Mouse (Mus musculus): ENCODE results near the gene Lpp. TPM values are rescaled to one million over a fixed set of nuclear protein-coding genes. Genes with fewer than 3 reads are reported as not detected.

Gene Lpp
- total and polyA plus RNA-seq, 2 experiments from 2014 or later: 8.4 to 13.1 TPM

GRCm38 (mm10) chr16:24704215-24704614 lies 310.9 kb downstream of the Lpp start:
- 90% methylated on average over 3 of the region's 3 CpGs for WGBS
- no peak for TF ChIP-seq CTCF (IDR thresholded peaks at IDR 0.05; ENCODE audit: low read depth)

GRCm38 (mm10) chr16:24723641-24724040 lies 330.3 kb downstream of the Lpp start:
- Histone ChIP-seq H3K9me3 (ENCODE audit: low read length) (no peaks in the 10 kb centered on the region), H3K4me3 (ENCODE audit: low read length) (no peak overlapping the region), H3K27me3 (ENCODE audit: insufficient read depth, low read length) (no peaks in the 10 kb centered on the region), H3K36me3 (ENCODE audit: insufficient read depth, low read length) (no peaks in the 10 kb centered on the region), H3K9ac (replicated peaks; ENCODE audit: low read length) (no peak overlapping the region), H3K27ac (no peak overlapping the region), H3K4me1 (ENCODE audit: insufficient read depth, low read length) (no peaks in the 10 kb centered on the region), H3K4me2 (ENCODE audit: low read depth, low read length) (no peak overlapping the region)
- no peak for ATAC-seq
- no peak for DNase-seq (ENCODE audit: low spot score)
- no peak for TF ChIP-seq CTCF (IDR thresholded peaks at IDR 0.05; ENCODE audit: low read depth)
- WGBS: 80% methylated on average over 4 of the region's 4 CpGs

More at GRCm38 (mm10) chr16:24704215-24704614, 310.9 kb downstream of the Lpp start:
- Histone ChIP-seq H3K27me3 (ENCODE audit: insufficient read depth, low read length) (no peaks in the 10 kb centered on the region), H3K36me3 (ENCODE audit: insufficient read depth, low read length) (no peaks in the 10 kb centered on the region), H3K4me1 (ENCODE audit: insufficient read depth, low read length) (no peaks in the 10 kb centered on the region), H3K4me2 (ENCODE audit: low read depth, low read length) (no peak overlapping the region), H3K27ac (no peak overlapping the region), H3K9ac (replicated peaks; ENCODE audit: low read length) (no peak overlapping the region), H3K9me3 (ENCODE audit: low read length) (no peaks in the 10 kb centered on the region), H3K4me3 (ENCODE audit: low read length) (no peak overlapping the region)
- ATAC-seq: no peak
- DNase-seq (ENCODE audit: low spot score): no peak

GRCm38 (mm10) chr16:24732751-24733150 lies 339.4 kb downstream of the Lpp start:
- DNase-seq (ENCODE audit: low spot score) (no peak), ATAC-seq (no peak)
- Histone ChIP-seq H3K9ac (replicated peaks; ENCODE audit: low read length) (no peak overlapping the region), H3K27me3 (ENCODE audit: insufficient read depth, low read length) (no peaks in the 10 kb centered on the region), H3K4me1 (ENCODE audit: insufficient read depth, low read length) (no peaks in the 10 kb centered on the region), H3K4me3 (ENCODE audit: low read length) (no peak overlapping the region), H3K27ac (no peak overlapping the region), H3K9me3 (ENCODE audit: low read length) (no peaks in the 10 kb centered on the region), H3K4me2 (ENCODE audit: low read depth, low read length) (no peak overlapping the region), H3K36me3 (ENCODE audit: insufficient read depth, low read length) (no peaks in the 10 kb centered on the region)
- no peak for TF ChIP-seq CTCF (IDR thresholded peaks at IDR 0.05; ENCODE audit: low read depth)
- 76% methylated on average over 1 of the region's 1 CpGs for WGBS

- H3K27me3 ChIP-seq (ENCODE audit: insufficient read depth, low read length): no peaks in the 10 kb centered on the region
- ATAC-seq: no peak
- no peak overlapping the region for H3K4me2 ChIP-seq (ENCODE audit: low read depth, low read length)
- H3K4me1 ChIP-seq (ENCODE audit: insufficient read depth, low read length): no peaks in the 10 kb centered on the region
- H3K27ac ChIP-seq: no peak overlapping the region
- no peak for DNase-seq (ENCODE audit: low spot score)
- 88% methylated on average over 1 of the region's 1 CpGs for WGBS
- H3K9ac ChIP-seq (replicated peaks; ENCODE audit: low read length): no peak overlapping the region
- H3K9me3 ChIP-seq (ENCODE audit: low read length): no peaks in the 10 kb centered on the region
- no peak overlapping the region for H3K4me3 ChIP-seq (ENCODE audit: low read length)
- no peak for TF ChIP-seq CTCF (IDR thresholded peaks at IDR 0.05; ENCODE audit: low read depth)
- H3K36me3 ChIP-seq (ENCODE audit: insufficient read depth, low read length): no peaks in the 10 kb centered on the region
These were observed 340.0 kb downstream of the Lpp start for GRCm38 (mm10) chr16:24733321-24733720.

DNA sequence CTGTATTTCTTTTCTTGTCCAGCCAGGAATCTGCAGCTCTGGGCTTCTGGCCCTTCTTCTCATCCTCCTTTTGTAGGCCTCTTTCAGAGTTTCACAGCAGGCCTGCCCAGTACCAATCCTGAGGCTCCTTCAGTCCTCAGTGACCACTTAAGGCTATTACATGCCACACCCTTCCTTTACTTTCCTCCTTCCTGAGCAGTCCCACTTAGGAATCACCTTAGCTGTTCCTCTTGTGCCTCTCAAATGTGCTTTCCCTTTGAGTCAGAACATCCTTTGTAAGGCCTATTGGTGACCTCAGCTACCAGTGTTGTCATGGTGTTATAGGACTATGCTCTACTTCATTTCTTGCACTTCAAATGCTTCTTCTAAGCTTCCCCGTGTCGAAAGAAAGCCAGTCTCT lies 342.4 kb downstream of the Lpp start:
- no peak overlapping the region for H3K4me2 ChIP-seq (ENCODE audit: low read depth, low read length)
- H3K4me3 ChIP-seq (ENCODE audit: low read length): no peak overlapping the region
- no peak for TF ChIP-seq CTCF (IDR thresholded peaks at IDR 0.05; ENCODE audit: low read depth)
- ATAC-seq: no peak
- H3K4me1 ChIP-seq (ENCODE audit: insufficient read depth, low read length): no peaks in the 10 kb centered on the region
- no peak overlapping the region for H3K9ac ChIP-seq (replicated peaks; ENCODE audit: low read length)
- no peaks in the 10 kb centered on the region for H3K36me3 ChIP-seq (ENCODE audit: insufficient read depth, low read length)
- H3K27me3 ChIP-seq (ENCODE audit: insufficient read depth, low read length): no peaks in the 10 kb centered on the region
- no peak overlapping the region for H3K27ac ChIP-seq
- no peaks in the 10 kb centered on the region for H3K9me3 ChIP-seq (ENCODE audit: low read length)
- no peak for DNase-seq (ENCODE audit: low spot score)
- 80% methylated on average over 2 of the region's 2 CpGs for WGBS

DNA sequence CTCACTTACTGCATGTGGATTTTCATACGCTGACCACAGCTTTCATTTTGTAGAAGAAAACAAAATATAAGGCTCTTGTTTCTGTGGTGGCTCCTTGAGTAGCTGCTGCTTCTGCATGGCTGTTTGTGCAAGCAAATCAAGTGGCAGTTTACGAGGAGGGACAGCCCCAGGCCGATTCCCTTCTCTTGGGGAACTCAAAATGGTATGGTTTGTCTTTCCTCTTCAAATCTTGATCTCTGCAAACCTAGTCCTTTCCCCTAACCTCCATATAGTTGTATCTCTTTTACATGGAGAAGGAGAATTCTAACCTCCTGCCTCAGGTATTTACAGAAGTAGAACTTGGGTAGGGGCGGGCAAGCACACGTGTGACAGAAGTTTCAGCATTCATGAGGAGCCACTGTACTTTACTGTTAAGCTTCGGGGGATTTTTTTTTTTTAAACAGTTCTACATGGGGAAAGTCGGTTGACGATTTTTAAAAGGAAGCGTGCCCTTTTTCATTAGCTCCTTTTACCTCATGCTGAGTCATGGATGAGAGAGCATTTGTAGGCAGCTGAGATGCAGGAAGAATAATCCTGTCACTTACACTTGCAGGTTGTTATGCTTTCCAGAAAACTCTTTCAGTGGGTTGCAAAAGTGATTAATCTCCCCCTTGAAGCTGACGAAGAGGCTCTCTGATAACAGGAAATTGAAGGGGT lies 344.2 kb downstream of the Lpp start:
- WGBS: 45% methylated on average over 10 of the region's 10 CpGs
- Histone ChIP-seq H3K4me2 (ENCODE audit: low read depth, low read length) (no peak overlapping the region), H3K27me3 (ENCODE audit: insufficient read depth, low read length) (no peaks in the 10 kb centered on the region), H3K36me3 (ENCODE audit: insufficient read depth, low read length) (no peaks in the 10 kb centered on the region), H3K4me3 (ENCODE audit: low read length) (no peak overlapping the region), H3K4me1 (ENCODE audit: insufficient read depth, low read length) (no peaks in the 10 kb centered on the region), H3K9ac (replicated peaks; ENCODE audit: low read length) (no peak overlapping the region), H3K9me3 (ENCODE audit: low read length) (no peaks in the 10 kb centered on the region), H3K27ac (no peak overlapping the region)
- no peak for DNase-seq (ENCODE audit: low spot score)
- no peak for TF ChIP-seq CTCF (IDR thresholded peaks at IDR 0.05; ENCODE audit: low read depth)
- ATAC-seq: no peak

- H3K4me1 ChIP-seq (ENCODE audit: insufficient read depth, low read length): no peaks in the 10 kb centered on the region
- peak; percentile 25 for TF ChIP-seq CTCF (IDR thresholded peaks at IDR 0.05; ENCODE audit: low read depth)
- H3K4me3 ChIP-seq (ENCODE audit: low read length): no peak overlapping the region
- H3K9ac ChIP-seq (replicated peaks; ENCODE audit: low read length): no peak overlapping the region
- H3K4me2 ChIP-seq (ENCODE audit: low read depth, low read length): no peak overlapping the region
- WGBS: 91% methylated on average over 4 of the region's 4 CpGs
- H3K27ac ChIP-seq: no peak overlapping the region
- DNase-seq (ENCODE audit: low spot score): no peak
- no peaks in the 10 kb centered on the region for H3K9me3 ChIP-seq (ENCODE audit: low read length)
- H3K27me3 ChIP-seq (ENCODE audit: insufficient read depth, low read length): no peaks in the 10 kb centered on the region
- H3K36me3 ChIP-seq (ENCODE audit: insufficient read depth, low read length): no peaks in the 10 kb centered on the region
- ATAC-seq: no peak
These were observed 347.4 kb downstream of the Lpp start for GRCm38 (mm10) chr16:24740714-24741113.

All from hindbrain, postnatal 0 days (tissue).